Mouse (Mus musculus): ENCODE data around the gene Fbxw8. TPM values are rescaled to one million over a fixed set of nuclear protein-coding genes. Genes with fewer than 3 reads are reported as not detected.
A peak's percentile ranks its signal among the peaks of the same experiment; 100 is the strongest.

Fbxw8 gene
- polyA plus RNA-seq, 1 experiment from 2014 or later: 16.8 TPM

GRCm38 (mm10) chr5:118093321-118094035 lies 61.8 kb downstream of the Fbxw8 start:
- Histone ChIP-seq H3K27ac (ENCODE audit: low read depth, low read length) (no peak overlapping the region), H3K36me3 (ENCODE audit: control insufficient read depth, insufficient read depth, low read length) (peaks cover 29% of the 10 kb centered on the region), H3K27me3 (ENCODE audit: control insufficient read depth, insufficient read depth, low read length) (no peaks in the 10 kb centered on the region), H3K4me2 (no peak overlapping the region), H3K4me3 (ENCODE audit: low read depth, low read length) (no peak overlapping the region), H3K4me1 (ENCODE audit: control insufficient read depth, insufficient read depth, low read length) (peaks cover 12% of the 10 kb centered on the region), H3K9me3 (replicated peaks; ENCODE audit: control insufficient read depth, low read length) (0 out of 2 replicates have a peak, but pooled peaks cover 3% of the 10 kb centered on the region), H3K9ac (ENCODE audit: low read depth, low read length) (no peak overlapping the region)
- WGBS (ENCODE audit: insufficient replicate concordance): 75% methylated on average over 11 of the region's 11 CpGs
- no peak for ATAC-seq (replicated peaks; ENCODE audit: insufficient number of reproducible peaks, low FRiP score, low TSS enrichment)

- Histone ChIP-seq H3K4me2 (no peak overlapping the region), H3K9ac (ENCODE audit: low read depth, low read length) (no peak overlapping the region), H3K4me3 (ENCODE audit: low read depth, low read length) (no peak overlapping the region), H3K27me3 (ENCODE audit: control insufficient read depth, insufficient read depth, low read length) (no peaks in the 10 kb centered on the region), H3K9me3 (replicated peaks; ENCODE audit: control insufficient read depth, low read length) (0 out of 2 replicates have a peak, but pooled peaks cover 3% of the 10 kb centered on the region), H3K36me3 (ENCODE audit: control insufficient read depth, insufficient read depth, low read length) (peaks cover 29% of the 10 kb centered on the region), H3K27ac (ENCODE audit: low read depth, low read length) (no peak overlapping the region), H3K4me1 (ENCODE audit: control insufficient read depth, insufficient read depth, low read length) (peaks cover 18% of the 10 kb centered on the region)
- ATAC-seq (replicated peaks; ENCODE audit: insufficient number of reproducible peaks, low FRiP score, low TSS enrichment): no peak
- 86% methylated on average over 2 of the region's 2 CpGs for WGBS (ENCODE audit: insufficient replicate concordance)
These were observed 64.4 kb downstream of the Fbxw8 start for GRCm38 (mm10) chr5:118090837-118091236.

- 0 out of 2 replicates have a peak, but pooled peaks cover 3% of the 10 kb centered on the region for H3K9me3 ChIP-seq (replicated peaks; ENCODE audit: control insufficient read depth, low read length)
- no peaks in the 10 kb centered on the region for H3K27me3 ChIP-seq (ENCODE audit: control insufficient read depth, insufficient read depth, low read length)
- no peak overlapping the region for H3K4me2 ChIP-seq
- no peak overlapping the region for H3K4me3 ChIP-seq (ENCODE audit: low read depth, low read length)
- no peak overlapping the region for H3K9ac ChIP-seq (ENCODE audit: low read depth, low read length)
- no peak for ATAC-seq (replicated peaks; ENCODE audit: insufficient number of reproducible peaks, low FRiP score, low TSS enrichment)
- no peak overlapping the region for H3K27ac ChIP-seq (ENCODE audit: low read depth, low read length)
- H3K36me3 ChIP-seq (ENCODE audit: control insufficient read depth, insufficient read depth, low read length): peaks cover 27% of the 10 kb centered on the region
- 94% methylated on average over 6 of the region's 6 CpGs for WGBS (ENCODE audit: insufficient replicate concordance)
- H3K4me1 ChIP-seq (ENCODE audit: control insufficient read depth, insufficient read depth, low read length): peaks cover 18% of the 10 kb centered on the region
These were observed 65.2 kb downstream of the Fbxw8 start for GRCm38 (mm10) chr5:118090101-118090500.

- Histone ChIP-seq H3K36me3 (ENCODE audit: control insufficient read depth, insufficient read depth, low read length) (peaks cover 22% of the 10 kb centered on the region), H3K9me3 (replicated peaks; ENCODE audit: control insufficient read depth, low read length) (0 out of 2 replicates have a peak, but pooled peaks cover 3% of the 10 kb centered on the region), H3K9ac (ENCODE audit: low read depth, low read length) (no peak overlapping the region), H3K4me2 (no peak overlapping the region), H3K4me1 (ENCODE audit: control insufficient read depth, insufficient read depth, low read length) (peaks cover 27% of the 10 kb centered on the region), H3K4me3 (ENCODE audit: low read depth, low read length) (no peak overlapping the region), H3K27me3 (ENCODE audit: control insufficient read depth, insufficient read depth, low read length) (no peaks in the 10 kb centered on the region), H3K27ac (ENCODE audit: low read depth, low read length) (peak overlapping the region; percentile 54)
- no peak; the same call in 1 of the 2 replicates for ATAC-seq (replicated peaks; ENCODE audit: insufficient number of reproducible peaks, low FRiP score, low TSS enrichment)
- 46% methylated on average over 7 of the region's 7 CpGs for WGBS (ENCODE audit: insufficient replicate concordance)
These were observed 66.2 kb downstream of the Fbxw8 start for GRCm38 (mm10) chr5:118089102-118089501.

GRCm38 (mm10) chr5:118086956-118087355 lies 68.3 kb downstream of the Fbxw8 start:
- H3K27ac ChIP-seq (ENCODE audit: low read depth, low read length): no peak overlapping the region
- H3K27me3 ChIP-seq (ENCODE audit: control insufficient read depth, insufficient read depth, low read length): no peaks in the 10 kb centered on the region
- H3K9me3 ChIP-seq (replicated peaks; ENCODE audit: control insufficient read depth, low read length): 0 out of 2 replicates have a peak, but pooled peaks cover 3% of the 10 kb centered on the region
- peaks cover 13% of the 10 kb centered on the region for H3K36me3 ChIP-seq (ENCODE audit: control insufficient read depth, insufficient read depth, low read length)
- no peak overlapping the region for H3K9ac ChIP-seq (ENCODE audit: low read depth, low read length)
- peaks cover 33% of the 10 kb centered on the region for H3K4me1 ChIP-seq (ENCODE audit: control insufficient read depth, insufficient read depth, low read length)
- ATAC-seq (replicated peaks; ENCODE audit: insufficient number of reproducible peaks, low FRiP score, low TSS enrichment): no peak
- WGBS (ENCODE audit: insufficient replicate concordance): 50% methylated on average over 7 of the region's 7 CpGs
- H3K4me3 ChIP-seq (ENCODE audit: low read depth, low read length): no peak overlapping the region
- no peak overlapping the region for H3K4me2 ChIP-seq

- no peaks in the 10 kb centered on the region for H3K27me3 ChIP-seq (ENCODE audit: control insufficient read depth, insufficient read depth, low read length)
- H3K27ac ChIP-seq (ENCODE audit: low read depth, low read length): no peak overlapping the region
- no peaks in the 10 kb centered on the region for H3K36me3 ChIP-seq (ENCODE audit: control insufficient read depth, insufficient read depth, low read length)
- WGBS (ENCODE audit: insufficient replicate concordance): 81% methylated on average over 7 of the region's 7 CpGs
- no peak for ATAC-seq (replicated peaks; ENCODE audit: insufficient number of reproducible peaks, low FRiP score, low TSS enrichment)
- no peaks in the 10 kb centered on the region for H3K9me3 ChIP-seq (replicated peaks; ENCODE audit: control insufficient read depth, low read length)
- no peak overlapping the region for H3K4me3 ChIP-seq (ENCODE audit: low read depth, low read length)
- H3K4me1 ChIP-seq (ENCODE audit: control insufficient read depth, insufficient read depth, low read length): peaks cover 42% of the 10 kb centered on the region
- no peak overlapping the region for H3K4me2 ChIP-seq
- no peak overlapping the region for H3K9ac ChIP-seq (ENCODE audit: low read depth, low read length)
These were observed 70.0 kb downstream of the Fbxw8 start for GRCm38 (mm10) chr5:118085313-118085712.

GRCm38 (mm10) chr5:118084171-118084727 lies 71.0 kb downstream of the Fbxw8 start:
- H3K4me2 ChIP-seq: no peak overlapping the region
- H3K9me3 ChIP-seq (replicated peaks; ENCODE audit: control insufficient read depth, low read length): no peaks in the 10 kb centered on the region
- no peak for ATAC-seq (replicated peaks; ENCODE audit: insufficient number of reproducible peaks, low FRiP score, low TSS enrichment)
- H3K9ac ChIP-seq (ENCODE audit: low read depth, low read length): no peak overlapping the region
- no peaks in the 10 kb centered on the region for H3K27me3 ChIP-seq (ENCODE audit: control insufficient read depth, insufficient read depth, low read length)
- WGBS (ENCODE audit: insufficient replicate concordance): 76% methylated on average over 10 of the region's 10 CpGs
- no peak overlapping the region for H3K4me3 ChIP-seq (ENCODE audit: low read depth, low read length)
- no peaks in the 10 kb centered on the region for H3K36me3 ChIP-seq (ENCODE audit: control insufficient read depth, insufficient read depth, low read length)
- no peak overlapping the region for H3K27ac ChIP-seq (ENCODE audit: low read depth, low read length)
- H3K4me1 ChIP-seq (ENCODE audit: control insufficient read depth, insufficient read depth, low read length): peaks cover 39% of the 10 kb centered on the region

GRCm38 (mm10) chr5:118083060-118083638 lies 72.1 kb downstream of the Fbxw8 start:
- Histone ChIP-seq H3K4me2 (no peak overlapping the region), H3K4me1 (ENCODE audit: control insufficient read depth, insufficient read depth, low read length) (peaks cover 43% of the 10 kb centered on the region), H3K27ac (ENCODE audit: low read depth, low read length) (no peak overlapping the region), H3K27me3 (ENCODE audit: control insufficient read depth, insufficient read depth, low read length) (no peaks in the 10 kb centered on the region), H3K4me3 (ENCODE audit: low read depth, low read length) (no peak overlapping the region), H3K36me3 (ENCODE audit: control insufficient read depth, insufficient read depth, low read length) (no peaks in the 10 kb centered on the region), H3K9ac (ENCODE audit: low read depth, low read length) (no peak overlapping the region), H3K9me3 (replicated peaks; ENCODE audit: control insufficient read depth, low read length) (no peaks in the 10 kb centered on the region)
- WGBS (ENCODE audit: insufficient replicate concordance): 72% methylated on average over 12 of the region's 12 CpGs
- peak; percentile 52; the same call in 1 of the 2 replicates for ATAC-seq (replicated peaks; ENCODE audit: insufficient number of reproducible peaks, low FRiP score, low TSS enrichment)
